ENCODE assay signal across 13 mouse cellular contexts in genomic region chr3:51787945-51788344, GRCm38 (mm10).
A peak's percentile ranks its signal among the peaks of the same experiment; 100 is the strongest.
DNase-seq lines count a peak whose midpoint lies in the region; ATAC-seq and TF ChIP-seq lines count a peak whose summit lies in the region.
"Had no signal": no experiment of that assay in that cellular context is flagged by ENCODE, and none has a peak within 500 bp of the region (broad histone marks: within the 10 kb centered on the region; RNA-seq: fewer than 3 reads in every experiment).

No protein-coding gene starts in this region.

- H3K27ac ChIP-seq in forebrain, embryonic 11.5 days (ENCODE audit: low read depth, low read length), result peak overlapping the region; percentile 97
- no peak overlapping the region for H3K27ac ChIP-seq in forebrain, embryonic 16.5 days (ENCODE audit: low read length)
- H3K27ac ChIP-seq in lung, embryonic 14.5 days (ENCODE audit: low read depth), result no peak overlapping the region; the same call in 1 of the 2 replicates
- peak overlapping the region; percentile 90 for H3K27ac ChIP-seq in hindbrain, embryonic 14.5 days
- peak overlapping the region; percentile 96 for H3K27ac ChIP-seq in neural tube, embryonic 13.5 days (replicated peaks)
- H3K27ac ChIP-seq: liver, embryonic 14.5 days had no signal

- H3K9ac ChIP-seq in forebrain, embryonic 11.5 days (ENCODE audit: low read length), result no peak overlapping the region
- H3K9ac ChIP-seq in forebrain, embryonic 16.5 days (replicated peaks; ENCODE audit: low read depth, low read length), result no peak overlapping the region
- H3K9ac ChIP-seq in lung, embryonic 14.5 days, result no peak overlapping the region
- H3K9ac ChIP-seq in hindbrain, embryonic 14.5 days, result no peak overlapping the region
- H3K9ac ChIP-seq in neural tube, embryonic 13.5 days, result no peak overlapping the region
- H3K9ac ChIP-seq: embryonic facial prominence, embryonic 12.5 days; liver, embryonic 14.5 days had no signal

- WGBS in forebrain, embryonic 11.5 days, result 97% methylated on average over 2 of the region's 2 CpGs
- WGBS in forebrain, embryonic 16.5 days, result 99% methylated on average over 2 of the region's 2 CpGs
- 96% methylated on average over 2 of the region's 2 CpGs for WGBS in lung, embryonic 14.5 days
- WGBS in hindbrain, embryonic 14.5 days, result over 99% methylated on average over 2 of the region's 2 CpGs
- WGBS in neural tube, embryonic 13.5 days, result 98% methylated on average over 2 of the region's 2 CpGs

- no peak overlapping the region for H3K4me2 ChIP-seq in forebrain, embryonic 11.5 days (ENCODE audit: low read depth, low read length, severe bottlenecking)
- no peak overlapping the region for H3K4me2 ChIP-seq in forebrain, embryonic 16.5 days (ENCODE audit: low read length)
- H3K4me2 ChIP-seq in lung, embryonic 14.5 days, result no peak overlapping the region
- 0 out of 2 replicates have a peak overlapping the region, but pooled peaks have one; percentile 45 for H3K4me2 ChIP-seq in hindbrain, embryonic 14.5 days (replicated peaks)
- no peak overlapping the region for H3K4me2 ChIP-seq in neural tube, embryonic 13.5 days

- DNase-seq in forebrain, embryonic 11.5 days (ENCODE audit: low spot score), result peak; percentile 31
- DNase-seq in lung, embryonic 14.5 days, result no peak
- no peak for DNase-seq in lung, postnatal 25 days (ENCODE audit: low spot score)
- DNase-seq in hindbrain, embryonic 14.5 days (ENCODE audit: low spot score), result no peak
- no peak for DNase-seq in frontal cortex, adult 2 months (ENCODE audit: extremely low spot score in 1 of 2, low spot score in 1 of 2)
- DNase-seq in left cerebral cortex, adult 11 months (ENCODE audit: low spot score), result no peak
- DNase-seq: cerebellum, adult 11 months; thymus, adult 2 months had no signal

- H3K9me3 ChIP-seq in forebrain, embryonic 11.5 days (ENCODE audit: control insufficient read depth, low read length), result no peaks in the 10 kb centered on the region
- H3K9me3 ChIP-seq in forebrain, embryonic 16.5 days (ENCODE audit: control insufficient read depth, low read length), result no peaks in the 10 kb centered on the region
- no peaks in the 10 kb centered on the region for H3K9me3 ChIP-seq in lung, embryonic 14.5 days (ENCODE audit: low read depth, low read length)
- H3K9me3 ChIP-seq in hindbrain, embryonic 14.5 days (ENCODE audit: control insufficient read depth, low read length), result no peaks in the 10 kb centered on the region
- no peaks in the 10 kb centered on the region for H3K9me3 ChIP-seq in neural tube, embryonic 13.5 days
- H3K9me3 ChIP-seq: embryonic facial prominence, embryonic 12.5 days; G1E had no signal

- H3K27me3 ChIP-seq in forebrain, embryonic 11.5 days (ENCODE audit: control insufficient read depth, insufficient read depth, low read length), result no peaks in the 10 kb centered on the region
- no peaks in the 10 kb centered on the region for H3K27me3 ChIP-seq in forebrain, embryonic 16.5 days (replicated peaks; ENCODE audit: control insufficient read depth, insufficient read depth, low read length)
- no peaks in the 10 kb centered on the region for H3K27me3 ChIP-seq in lung, embryonic 14.5 days (ENCODE audit: insufficient read depth, low read length)
- H3K27me3 ChIP-seq in hindbrain, embryonic 14.5 days (ENCODE audit: control insufficient read depth, insufficient read depth, low read length), result no peaks in the 10 kb centered on the region
- H3K27me3 ChIP-seq in neural tube, embryonic 13.5 days, result no peaks in the 10 kb centered on the region
- H3K27me3 ChIP-seq: embryonic facial prominence, embryonic 12.5 days had no signal

- peaks cover 9% of the 10 kb centered on the region; the same call in 1 of the 2 replicates for H3K4me1 ChIP-seq in forebrain, embryonic 11.5 days (replicated peaks; ENCODE audit: control insufficient read depth, insufficient read depth, low read length)
- H3K4me1 ChIP-seq in forebrain, embryonic 16.5 days (replicated peaks; ENCODE audit: control insufficient read depth, insufficient read depth, low read length), result peaks cover 12% of the 10 kb centered on the region
- peaks cover 16% of the 10 kb centered on the region for H3K4me1 ChIP-seq in lung, embryonic 14.5 days (ENCODE audit: insufficient read depth)
- peaks cover 30% of the 10 kb centered on the region for H3K4me1 ChIP-seq in hindbrain, embryonic 14.5 days (replicated peaks; ENCODE audit: control insufficient read depth, insufficient read depth, low read length)
- H3K4me1 ChIP-seq in neural tube, embryonic 13.5 days (replicated peaks), result peaks cover 47% of the 10 kb centered on the region

- ATAC-seq in forebrain, embryonic 11.5 days (replicated peaks; ENCODE audit: low FRiP score), result no peak
- ATAC-seq in forebrain, embryonic 16.5 days, result no peak
- no peak for ATAC-seq in lung, embryonic 14.5 days (ENCODE audit: insufficient read depth)
- ATAC-seq in hindbrain, embryonic 14.5 days (ENCODE audit: low FRiP score), result no peak
- no peak for ATAC-seq in neural tube, embryonic 13.5 days (ENCODE audit: low read depth)

- H3K36me3 ChIP-seq in forebrain, embryonic 11.5 days (ENCODE audit: control insufficient read depth, insufficient read depth, low read length), result no peaks in the 10 kb centered on the region
- H3K36me3 ChIP-seq in forebrain, embryonic 16.5 days (ENCODE audit: control insufficient read depth, insufficient read depth), result no peaks in the 10 kb centered on the region
- no peaks in the 10 kb centered on the region for H3K36me3 ChIP-seq in lung, embryonic 14.5 days (ENCODE audit: insufficient read depth)
- H3K36me3 ChIP-seq in hindbrain, embryonic 14.5 days (replicated peaks; ENCODE audit: control insufficient read depth, insufficient read depth), result no peaks in the 10 kb centered on the region
- no peaks in the 10 kb centered on the region for H3K36me3 ChIP-seq in neural tube, embryonic 13.5 days
- H3K36me3 ChIP-seq: embryonic facial prominence, embryonic 12.5 days; G1E had no signal

- no peak overlapping the region for H3K4me3 ChIP-seq in forebrain, embryonic 11.5 days (ENCODE audit: low read depth, low read length)
- no peak overlapping the region for H3K4me3 ChIP-seq in forebrain, embryonic 16.5 days (replicated peaks; ENCODE audit: low read length)
- no peak overlapping the region for H3K4me3 ChIP-seq in lung, embryonic 14.5 days (ENCODE audit: low read depth, low read length)
- no peak overlapping the region for H3K4me3 ChIP-seq in hindbrain, embryonic 14.5 days (replicated peaks; ENCODE audit: low read length)
- H3K4me3 ChIP-seq in neural tube, embryonic 13.5 days, result no peak overlapping the region

- TF ChIP-seq CTCF in lung, embryonic 14.5 days (IDR thresholded peaks at IDR 0.05; ENCODE audit: low read depth), result 0 out of 2 replicates have a peak, but pooled peaks have one; percentile 11

Comparison
In these comparisons a context has a peak if more than half of its experiments do, and no peak if none do; other contexts are left out.
1. H3K27ac ChIP-seq: peak in forebrain, embryonic 11.5 days (single experiment), hindbrain, embryonic 14.5 days (single experiment) and neural tube, embryonic 13.5 days (single experiment); none in forebrain, embryonic 16.5 days (single experiment) and lung, embryonic 14.5 days (single experiment).